Mouse (Mus musculus) stomach, postnatal 0 days (tissue): ENCODE measurements at regions not wholly inside any gene's neighbourhood (a gene's known extent, or its start where the extent isn't known, plus 50 kb on each side); places are given as distances from the start of the nearest gene placed in this dataset.

Source experiments
- CTCF ChIP-seq: IDR thresholded peaks from 2 replicates; pipeline ENCODE4 v1.5.1; 2016; ENCODE audit warnings: antibody characterized with exemption, low read depth, mild to moderate bottlenecking, moderate library complexity
- EP300 ChIP-seq: optimal IDR thresholded peaks from 2 replicates; pipeline ENCODE3; 2016; ENCODE audit warnings: antibody characterized with exemption

DNA sequence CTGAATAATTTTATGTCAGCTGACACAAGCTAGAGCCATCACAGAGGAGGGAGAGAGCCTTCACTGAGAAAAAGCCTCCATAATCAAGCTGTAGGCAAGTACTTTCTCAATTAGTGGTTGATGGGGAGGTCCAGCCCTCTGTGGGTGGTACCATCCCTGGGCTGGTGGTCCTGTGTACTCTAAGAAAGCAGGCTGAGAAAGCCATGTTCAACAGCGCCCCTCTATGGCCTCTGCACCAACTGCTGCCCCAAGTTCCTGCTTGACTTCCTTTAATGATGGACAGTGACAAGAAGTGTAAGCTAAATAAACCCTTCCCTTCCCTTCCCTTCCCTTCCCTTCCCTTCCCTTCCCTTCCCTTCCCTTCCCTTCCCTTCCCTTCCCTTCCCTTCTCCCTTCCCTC lies 211.2 kb upstream of the Egln3 start:
- TF ChIP-seq CTCF (no peak), EP300 (no peak)
